ENCODE assay signal across 7 mouse cellular contexts in genomic region chr1:58445143-58445722, GRCm38 (mm10). TPM values are rescaled to one million over a fixed set of nuclear protein-coding genes. Genes with fewer than 3 reads are reported as not detected.
DNase-seq lines count a peak whose midpoint lies in the region; ATAC-seq lines count a peak whose summit lies in the region.

TSS of gene Nif3l1 (plus strand) at chr1:58445151.
TSS of gene Ppil3 (minus strand) at chr1:58445486.

- peaks cover 5% of the 10 kb centered on the region for H3K4me1 ChIP-seq in intestine, embryonic 16.5 days (ENCODE audit: control insufficient read depth, insufficient read depth, low read length)
- peaks cover 11% of the 10 kb centered on the region for H3K4me1 ChIP-seq in midbrain, embryonic 11.5 days (ENCODE audit: control insufficient read depth, insufficient read depth, low read length)

- ATAC-seq in intestine, embryonic 16.5 days: peak; percentile 98
- peak; percentile 94 for ATAC-seq in midbrain, embryonic 11.5 days (ENCODE audit: low FRiP score)

- H3K36me3 ChIP-seq in intestine, embryonic 16.5 days (ENCODE audit: control insufficient read depth, insufficient read depth, low read length): no peaks in the 10 kb centered on the region
- no peaks in the 10 kb centered on the region; the same call in 1 of the 2 replicates for H3K36me3 ChIP-seq in midbrain, embryonic 11.5 days (ENCODE audit: control insufficient read depth, insufficient read depth, low read length)

- WGBS in intestine, embryonic 16.5 days: under 1% methylated on average over 33 of the region's 33 CpGs
- under 1% methylated on average over 33 of the region's 33 CpGs for WGBS in midbrain, embryonic 11.5 days

- intact Hi-C loops in left cerebral cortex, postnatal 36 days (cut with DNase I): no loop called here

- peak within 1 kb of the TSS; percentile 77 for H3K4me3 ChIP-seq in intestine, embryonic 16.5 days (ENCODE audit: low read length)
- peak within 1 kb of the TSS; percentile 54 for H3K4me3 ChIP-seq in midbrain, embryonic 11.5 days (ENCODE audit: low read depth, low read length)

- H3K27ac ChIP-seq in intestine, embryonic 16.5 days (ENCODE audit: low read length): peak within 1 kb of the TSS; percentile 93
- peak within 1 kb of the TSS; percentile 79 for H3K27ac ChIP-seq in midbrain, embryonic 11.5 days (ENCODE audit: low read depth, low read length)

- peak within 1 kb of the TSS; percentile 76 for H3K4me2 ChIP-seq in intestine, embryonic 16.5 days (ENCODE audit: low read depth, low read length)
- H3K4me2 ChIP-seq in midbrain, embryonic 11.5 days: peak within 1 kb of the TSS; percentile 71

- no peaks in the 10 kb centered on the region for H3K27me3 ChIP-seq in intestine, embryonic 16.5 days (replicated peaks; ENCODE audit: control insufficient read depth, insufficient read depth, low read length)
- H3K27me3 ChIP-seq in midbrain, embryonic 11.5 days (ENCODE audit: control insufficient read depth, insufficient read depth, low read length): no peaks in the 10 kb centered on the region

- DNase-seq in adrenal gland, adult 8-10 months: peak; percentile 86
- peak; percentile 87 for DNase-seq in embryo, embryonic 9.5 days (ENCODE audit: extremely low spot score)
- peak; percentile 53 to 81 for DNase-seq in gastrocnemius, postnatal 4 days (ENCODE audit: low spot score in 2 of 2)
- DNase-seq in left cerebral cortex, postnatal 36 days (ENCODE audit: low spot score in 2 of 2): peak; percentile 91 to 94
- peak; percentile 99 for DNase-seq in midbrain, embryonic 11.5 days (ENCODE audit: low spot score, missing footprints)
- peak; percentile 80 for DNase-seq in skeletal muscle tissue, adult 2 months (ENCODE audit: low read depth, low spot score)

- H3K9me3 ChIP-seq in intestine, embryonic 16.5 days (ENCODE audit: control insufficient read depth, low read length): no peaks in the 10 kb centered on the region
- no peaks in the 10 kb centered on the region for H3K9me3 ChIP-seq in midbrain, embryonic 11.5 days (ENCODE audit: control insufficient read depth, low read length)

- peak within 1 kb of the TSS; percentile 92 for H3K9ac ChIP-seq in intestine, embryonic 16.5 days (ENCODE audit: low read depth, low read length)
- H3K9ac ChIP-seq in midbrain, embryonic 11.5 days (ENCODE audit: low read length): peak within 1 kb of the TSS; percentile 83

RNA-seq across cellular contexts. Expression of gene Nif3l1, which starts in this region (rescaled TPM):
- total RNA-seq in adrenal gland, adult 8-10 months (2022): 10 to 100 TPM; 20.9 to 27.8 (median 26.4) TPM
- total RNA-seq in gastrocnemius, postnatal 4 days (2021): 10 to 100 TPM; 13.8 to 14.1 TPM
- 35.6 and 37.7 TPM in 2 replicates for polyA plus RNA-seq in intestine, embryonic 16.5 days (2015; fragmentation: Nextera tagmentation; extraction: Ambion mirVana)
- 10 to 100 TPM; 15.9 to 21.6 TPM for total RNA-seq in left cerebral cortex, postnatal 36 days (2021)
- 66.6 and 67.2 TPM in 2 replicates for polyA plus RNA-seq in midbrain, embryonic 11.5 days (2014; fragmentation: Nextera tagmentation; extraction: Ambion mirVana)

RNA-seq across cellular contexts. Expression of gene Ppil3, which starts in this region (rescaled TPM):
- 10 to 100 TPM; 37.9 to 44.4 (median 41.1) TPM for total RNA-seq in adrenal gland, adult 8-10 months (2022)
- 10 to 100 TPM; 24.8 to 25.9 TPM for total RNA-seq in gastrocnemius, postnatal 4 days (2021)
- polyA plus RNA-seq in intestine, embryonic 16.5 days (2015; fragmentation: Nextera tagmentation; extraction: Ambion mirVana): 40.9 and 53.6 TPM in 2 replicates
- 10 to 100 TPM; 27.1 to 27.9 TPM for total RNA-seq in left cerebral cortex, postnatal 36 days (2021)
- 56.8 and 61.9 TPM in 2 replicates for polyA plus RNA-seq in midbrain, embryonic 11.5 days (2014; fragmentation: Nextera tagmentation; extraction: Ambion mirVana)

Comparison
In these comparisons a context has a peak if more than half of its experiments do, and no peak if none do; other contexts are left out.
1. Peak in every context shown above with its lines: DNase-seq, ATAC-seq, H3K4me3 ChIP-seq and H3K27ac ChIP-seq.